Mouse (Mus musculus) layer of hippocampus, adult 2 months (tissue): ENCODE results near the gene Snrnp70. TPM values are rescaled to one million over a fixed set of nuclear protein-coding genes. Genes with fewer than 3 reads are reported as not detected.

Source experiments
- DNase-seq, 2 experiments: peaks; one replicate each; pipeline ENCODE4 v3.0.0; 2022; ENCODE audit warnings: low spot score in 2 of 2
- H3K27ac ChIP-seq: fragments of 200-600 bp; 2 replicates; pipeline ENCODE4 v1.8.1; 2022
- H3K4me3 ChIP-seq: fragments of 200-600 bp; 2 replicates; pipeline ENCODE4 v1.8.1; 2022; ENCODE audit warnings: mild to moderate bottlenecking
- CTCF ChIP-seq: fragments of 200-600 bp; conservative IDR thresholded peaks from 2 replicates; pipeline ENCODE4 v1.8.1; 2022; ENCODE audit warnings: antibody characterized with exemption, mild to moderate bottlenecking, moderate library complexity
- long read RNA-seq, 2 experiments: library from polyadenylated mRNA; stranded (forward); transcript quantifications; one replicate each; pipeline ENCODE4 v2.0.0; 2021; ENCODE audit warnings: borderline mapping rate in 2 of 2
- total RNA-seq, 2 experiments: library from RNA; stranded (reverse); gene quantifications; 2 replicates each; pipeline ENCODE4 v1.2.3; 2021

Gene Snrnp70
- 100 to 1,000 TPM; 456 to 514 TPM for total RNA-seq
- long read RNA-seq, experiment 1, full-length matches to known transcripts = 9 of 91 reads
- long read RNA-seq, experiment 1, partial matches to known transcripts = 17 of 91 reads
- long read RNA-seq, experiment 1, other reads (novel, unspliced or antisense) = 65 of 91 reads
- long read RNA-seq, experiment 2, full-length matches to known transcripts = 17 of 85 reads
- long read RNA-seq, experiment 2, partial matches to known transcripts = 6 of 85 reads
- long read RNA-seq, experiment 2, other reads (novel, unspliced or antisense) = 62 of 85 reads

DNA sequence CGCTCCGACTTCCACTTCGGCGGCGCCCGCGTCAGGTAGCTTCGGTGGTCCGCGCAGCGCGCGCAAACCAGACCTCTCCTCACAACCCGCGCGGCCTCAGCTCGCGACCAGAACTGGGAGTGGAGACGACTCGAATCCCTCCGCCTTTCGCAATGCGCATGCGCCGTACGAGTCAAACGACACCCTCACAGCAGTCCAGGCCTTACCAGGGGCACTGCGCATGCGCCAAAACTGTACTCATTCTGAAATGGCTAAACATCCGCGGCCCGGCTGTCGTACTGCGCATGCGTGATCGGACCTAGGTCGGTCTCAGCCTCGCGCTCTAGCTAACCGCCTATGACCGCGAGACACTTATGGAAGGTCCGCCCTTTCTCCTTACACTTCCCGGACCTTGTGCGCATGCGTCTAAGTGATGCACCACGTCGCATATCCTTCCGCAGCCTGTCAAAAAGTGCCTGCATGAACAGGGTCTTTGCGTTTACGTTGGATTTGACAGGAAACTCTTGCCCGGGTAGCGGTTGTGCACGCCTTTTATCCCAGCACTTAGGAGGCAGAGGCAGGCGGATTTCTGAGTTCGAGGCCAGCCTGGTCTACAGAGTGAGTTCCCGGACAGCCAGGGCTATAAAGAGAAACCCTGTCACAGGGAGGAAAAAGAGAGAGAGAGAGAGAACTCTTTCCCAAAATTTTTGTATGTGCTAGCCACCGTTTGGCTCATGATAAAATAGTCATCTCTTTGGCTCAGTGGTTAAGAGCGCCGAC lies at the start of gene Snrnp70:
Snrnp70 (minus strand) TSS at position 165 of the 759 bp plus-strand sequence.
- H3K4me3 ChIP-seq = peak within 1 kb of the TSS; percentile 79
- DNase-seq = peak; percentile 100
- peak within 1 kb of the TSS; percentile 98 for H3K27ac ChIP-seq
- TF ChIP-seq CTCF = no peak

DNA sequence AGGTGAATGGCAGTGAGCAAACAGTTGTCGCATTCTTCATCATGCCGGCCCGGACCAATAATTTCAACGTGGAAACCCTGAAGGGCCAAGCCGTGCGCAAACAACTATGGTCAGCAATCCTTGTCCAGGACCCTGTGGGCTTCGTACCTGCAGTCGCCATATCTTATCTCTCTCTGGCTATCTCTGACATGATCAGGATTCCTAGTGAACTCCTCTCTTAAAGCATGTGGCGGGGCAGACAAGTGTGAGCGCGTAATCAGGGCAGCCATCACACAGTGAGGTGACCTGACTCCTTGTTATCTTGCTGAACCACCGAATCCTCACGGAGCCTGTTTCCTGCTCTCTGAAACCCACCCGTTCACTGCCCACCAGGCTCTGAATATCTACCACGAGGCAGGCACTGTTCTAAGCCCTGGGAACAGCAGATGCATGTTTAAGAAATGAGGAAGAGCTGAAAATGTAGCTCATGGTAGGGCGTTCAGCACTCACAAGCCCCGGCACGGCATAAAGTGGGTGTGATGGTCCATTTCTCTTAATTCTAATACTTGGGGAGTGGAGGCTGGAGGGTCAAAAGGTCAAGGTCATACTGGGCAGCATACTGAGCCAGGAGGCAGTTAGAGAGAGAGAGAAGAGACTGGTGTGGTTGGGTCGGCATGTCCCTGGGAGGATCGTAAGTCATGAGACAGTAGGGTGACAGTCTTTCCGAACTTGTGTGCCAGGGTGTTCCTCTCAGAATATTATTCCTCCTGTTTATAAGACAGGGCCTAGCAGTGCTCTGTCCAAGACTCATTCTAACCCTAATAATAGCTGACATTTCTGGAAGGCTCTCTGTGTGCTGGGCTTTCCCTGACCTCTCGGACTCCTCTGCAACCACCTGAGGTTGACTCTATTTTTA lies 48.2 kb upstream of the Snrnp70 start:
- no peak overlapping the region for H3K4me3 ChIP-seq
- no peak overlapping the region for H3K27ac ChIP-seq
- TF ChIP-seq CTCF = no peak
- no peak for DNase-seq

DNA sequence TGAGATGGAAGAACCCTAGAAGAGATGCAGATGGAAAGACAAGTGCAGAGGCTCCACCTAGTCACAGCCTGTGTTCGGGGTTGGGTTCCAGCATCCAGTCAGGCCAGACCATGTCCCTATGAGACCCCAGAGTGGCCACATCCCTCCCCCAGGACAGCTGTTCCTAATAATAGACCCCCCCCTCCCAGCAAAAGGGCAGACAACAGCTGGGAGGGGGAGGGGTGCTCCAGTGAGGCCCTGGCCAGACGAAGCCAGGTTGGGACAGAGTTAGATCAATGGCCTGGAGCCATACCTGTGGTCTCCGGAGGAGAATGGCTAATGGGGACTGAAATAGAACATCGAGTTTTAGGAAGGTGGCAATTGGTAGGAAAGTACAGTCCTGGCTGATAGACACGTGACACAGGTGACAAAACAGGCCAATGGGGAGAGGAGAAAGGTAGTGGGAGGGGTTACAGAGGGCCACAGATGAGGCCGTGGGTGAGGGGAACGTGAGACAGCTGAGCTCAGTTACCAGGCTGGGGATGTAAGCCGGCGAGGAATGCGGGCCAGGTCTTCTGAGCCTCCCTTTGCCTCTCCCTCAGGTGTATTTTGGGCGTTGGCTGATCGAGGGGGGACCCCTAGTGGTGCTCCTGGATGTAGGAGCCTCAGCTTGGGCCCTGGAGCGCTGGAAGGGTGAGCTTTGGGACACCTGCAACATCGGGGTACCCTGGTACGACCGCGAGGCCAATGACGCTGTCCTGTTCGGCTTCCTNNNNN lies 42.2 kb upstream of the Snrnp70 start, which contains the start of gene Ruvbl2:
Ruvbl2 (minus strand) TSS at position 576 of the 756 bp plus-strand sequence.
- Histone ChIP-seq H3K4me3 (no peak within 1 kb of the TSS), H3K27ac (no peak within 1 kb of the TSS)
- peak; percentile 43 for TF ChIP-seq CTCF
- DNase-seq = no peak

GRCm38 (mm10) chr7:45437046-45437445 lies 41.5 kb upstream of the Snrnp70 start:
- DNase-seq = no peak
- TF ChIP-seq CTCF = no peak

DNA sequence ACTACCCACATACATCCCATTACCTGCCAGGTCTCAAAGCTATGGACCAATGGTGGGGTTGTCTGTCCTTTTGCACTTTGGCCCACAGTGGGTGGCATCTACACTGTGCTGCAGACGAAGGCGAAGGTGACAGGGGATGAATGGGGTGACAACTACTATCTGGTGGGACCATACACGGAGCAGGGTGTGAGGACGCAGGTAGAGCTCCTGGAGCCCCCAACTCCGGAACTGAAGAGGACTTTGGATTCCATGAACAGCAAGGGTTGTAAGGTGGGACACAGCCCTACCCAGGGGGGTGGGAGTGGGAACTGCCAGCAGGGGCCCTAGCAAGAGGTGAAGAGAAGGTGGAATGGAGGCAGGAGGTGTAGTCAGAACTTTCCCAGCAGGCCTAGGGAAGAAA lies 40.9 kb upstream of the Snrnp70 start:
- H3K4me3 ChIP-seq = no peak overlapping the region
- no peak for TF ChIP-seq CTCF

More at GRCm38 (mm10) chr7:45437046-45437445, 41.5 kb upstream of the Snrnp70 start:
- Histone ChIP-seq H3K4me3 (no peak overlapping the region), H3K27ac (no peak overlapping the region)

GRCm38 (mm10) chr7:45435038-45435437 lies 39.5 kb upstream of the Snrnp70 start:
- peak overlapping the region; percentile 69 for H3K4me3 ChIP-seq
- TF ChIP-seq CTCF = no peak
- no peak for DNase-seq
- H3K27ac ChIP-seq = peak overlapping the region; percentile 89

More for the DNA sequence above, 40.9 kb upstream of the Snrnp70 start:
- H3K27ac ChIP-seq = no peak overlapping the region
- DNase-seq = no peak

GRCm38 (mm10) chr7:45434203-45435015 lies 38.9 kb upstream of the Snrnp70 start, which contains the start of gene Gys1:
TSS of gene Gys1 (plus strand) at chr7:45434844.
- DNase-seq = peak; percentile 100
- peak within 1 kb of the TSS; percentile 92 for H3K4me3 ChIP-seq
- peak; percentile 76 for TF ChIP-seq CTCF
- H3K27ac ChIP-seq = peak within 1 kb of the TSS; percentile 89

DNA sequence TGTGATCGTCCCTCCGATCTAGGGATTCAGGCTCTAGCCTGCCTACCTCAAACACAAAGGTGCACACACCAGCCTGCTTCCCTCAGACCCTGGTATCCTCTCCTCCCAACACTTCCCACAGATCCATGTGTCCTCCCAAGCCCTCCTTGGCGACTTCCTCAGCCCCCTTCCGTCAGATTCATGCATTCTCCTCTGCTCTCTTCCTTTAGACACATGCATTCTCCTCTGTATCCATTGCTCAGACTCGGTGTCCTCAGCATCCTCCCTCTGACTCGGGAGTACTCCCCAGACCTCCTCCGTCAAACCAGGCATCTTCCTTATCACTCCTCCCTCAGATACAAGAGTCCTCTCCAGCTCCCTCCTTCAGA lies 38.3 kb upstream of the Snrnp70 start:
- no peak for TF ChIP-seq CTCF
- Histone ChIP-seq H3K27ac (peak overlapping the region; percentile 88), H3K4me3 (peak overlapping the region; percentile 92)
- no peak for DNase-seq

- H3K4me3 ChIP-seq = no peak overlapping the region
- no peak overlapping the region for H3K27ac ChIP-seq
- DNase-seq = no peak
- no peak for TF ChIP-seq CTCF
Measured at GRCm38 (mm10) chr7:45426556-45426955, 31.0 kb upstream of the Snrnp70 start.

DNA sequence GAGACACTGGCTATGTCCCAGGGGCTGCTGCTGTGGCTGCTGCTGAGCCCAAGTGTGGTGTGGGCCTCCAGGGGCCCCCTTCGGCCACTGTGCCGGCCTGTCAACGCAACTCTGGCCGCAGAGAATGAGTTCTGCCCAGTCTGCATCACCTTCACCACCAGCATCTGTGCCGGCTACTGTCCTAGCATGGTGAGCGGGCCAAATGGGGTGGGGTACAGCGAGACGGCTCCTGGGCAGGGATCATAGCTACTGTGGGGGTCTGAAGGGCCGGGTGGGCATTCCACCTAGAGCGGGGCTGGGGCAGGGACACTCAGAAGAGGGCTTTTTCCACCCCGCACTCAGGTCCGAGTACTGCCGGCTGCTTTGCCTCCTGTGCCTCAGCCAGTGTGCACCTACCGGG lies 25.7 kb upstream of the Snrnp70 start:
- DNase-seq = no peak
- TF ChIP-seq CTCF = no peak
- Histone ChIP-seq H3K27ac (no peak overlapping the region), H3K4me3 (no peak overlapping the region)

- TF ChIP-seq CTCF = no peak
- DNase-seq = no peak
- H3K27ac ChIP-seq = no peak within 1 kb of the TSS
- H3K4me3 ChIP-seq = no peak within 1 kb of the TSS
Measured at GRCm38 (mm10) chr7:45420615-45420919, 25.0 kb upstream of the Snrnp70 start, which contains the start of gene Lhb. TSS of gene Lhb (plus strand) at chr7:45420820.
